Mouse (Mus musculus): ENCODE data around the gene Ereg. TPM values are rescaled to one million over a fixed set of nuclear protein-coding genes. Genes with fewer than 3 reads are reported as not detected.

Ereg gene
- total RNA-seq (2015) (not detected in 2 replicates), total RNA-seq (2017) (not detected in 2 replicates)

GRCm38 (mm10) chr5:91074450-91074950 lies at the start of gene Ereg:
TSS of gene Ereg (plus strand) at chr5:91074622.
- ATAC-seq (replicated peaks; ENCODE audit: poor library complexity): 0 out of 2 replicates have a peak, but pooled peaks have one; percentile 26

GRCm38 (mm10) chr5:91027164-91027563 lies 47.3 kb upstream of the Ereg start, which contains the start of gene Epgn:
TSS of gene Epgn (plus strand) at chr5:91027464.
- no peak for ATAC-seq (replicated peaks; ENCODE audit: poor library complexity)

- no peak for ATAC-seq (replicated peaks; ENCODE audit: poor library complexity)
Observed at GRCm38 (mm10) chr5:91027840-91028239, 46.6 kb upstream of the Ereg start.

- ATAC-seq (replicated peaks; ENCODE audit: poor library complexity): no peak
Observed at GRCm38 (mm10) chr5:91030629-91031028, 43.8 kb upstream of the Ereg start.

- peak; percentile 73 for ATAC-seq (replicated peaks; ENCODE audit: poor library complexity)
Observed at GRCm38 (mm10) chr5:91035341-91035740, 39.1 kb upstream of the Ereg start.

- ATAC-seq (replicated peaks; ENCODE audit: poor library complexity): peak; percentile 79
Observed at GRCm38 (mm10) chr5:91036628-91037027, 37.8 kb upstream of the Ereg start.

- no peak for ATAC-seq (replicated peaks; ENCODE audit: poor library complexity)
Observed at GRCm38 (mm10) chr5:91037756-91038155, 36.7 kb upstream of the Ereg start.

- peak; percentile 50 for ATAC-seq (replicated peaks; ENCODE audit: poor library complexity)
Observed at GRCm38 (mm10) chr5:91038547-91038946, 35.9 kb upstream of the Ereg start.

GRCm38 (mm10) chr5:91038963-91039362 lies 35.5 kb upstream of the Ereg start:
- no peak for ATAC-seq (replicated peaks; ENCODE audit: poor library complexity)

GRCm38 (mm10) chr5:91047987-91048386 lies 26.4 kb upstream of the Ereg start:
- no peak for ATAC-seq (replicated peaks; ENCODE audit: poor library complexity)

GRCm38 (mm10) chr5:91048397-91048796 lies 26.0 kb upstream of the Ereg start:
- no peak for ATAC-seq (replicated peaks; ENCODE audit: poor library complexity)

GRCm38 (mm10) chr5:91072340-91072739 lies 2.1 kb upstream of the Ereg start:
- no peak for ATAC-seq (replicated peaks; ENCODE audit: poor library complexity)

- no peak for ATAC-seq (replicated peaks; ENCODE audit: poor library complexity)
Observed at GRCm38 (mm10) chr5:91073626-91074025, 796 bp upstream of the Ereg start.

GRCm38 (mm10) chr5:91074026-91074425 lies 396 bp upstream of the Ereg start:
- no peak for ATAC-seq (replicated peaks; ENCODE audit: poor library complexity)

GRCm38 (mm10) chr5:91075021-91075420 lies 599 bp downstream of the Ereg start:
- no peak for ATAC-seq (replicated peaks; ENCODE audit: poor library complexity)

GRCm38 (mm10) chr5:91083016-91083415 lies 8.6 kb downstream of the Ereg start:
- ATAC-seq (replicated peaks; ENCODE audit: poor library complexity): no peak

GRCm38 (mm10) chr5:91085291-91085690 lies 10.9 kb downstream of the Ereg start:
- ATAC-seq (replicated peaks; ENCODE audit: poor library complexity): no peak

- no peak for ATAC-seq (replicated peaks; ENCODE audit: poor library complexity)
Observed at GRCm38 (mm10) chr5:91090301-91090700, 15.9 kb downstream of the Ereg start.

- no peak for ATAC-seq (replicated peaks; ENCODE audit: poor library complexity)
Observed at GRCm38 (mm10) chr5:91097911-91098614, 23.6 kb downstream of the Ereg start.

- ATAC-seq (replicated peaks; ENCODE audit: poor library complexity): no peak
Observed at GRCm38 (mm10) chr5:91101742-91102141, 27.3 kb downstream of the Ereg start.

- ATAC-seq (replicated peaks; ENCODE audit: poor library complexity): no peak
Observed at GRCm38 (mm10) chr5:91103943-91104665, 29.7 kb downstream of the Ereg start.

GRCm38 (mm10) chr5:91106248-91106647 lies 31.8 kb downstream of the Ereg start:
- ATAC-seq (replicated peaks; ENCODE audit: poor library complexity): no peak
